Mouse (Mus musculus): ENCODE results near the gene Lrfn3.

The Lrfn3 gene

GRCm38 (mm10) chr7:30310136-30310535, 52.4 kb downstream of the Lrfn3 start:
- DNase-seq, result no peak

- no peak for DNase-seq
These were observed 53.0 kb downstream of the Lrfn3 start for GRCm38 (mm10) chr7:30309395-30310129.

- DNase-seq, result peak; percentile 88
These were observed 54.2 kb downstream of the Lrfn3 start, which contains the start of gene Alkbh6 for GRCm38 (mm10) chr7:30308076-30309005. Gene Alkbh6 (plus strand): TSS chr7:30308717.

DNA sequence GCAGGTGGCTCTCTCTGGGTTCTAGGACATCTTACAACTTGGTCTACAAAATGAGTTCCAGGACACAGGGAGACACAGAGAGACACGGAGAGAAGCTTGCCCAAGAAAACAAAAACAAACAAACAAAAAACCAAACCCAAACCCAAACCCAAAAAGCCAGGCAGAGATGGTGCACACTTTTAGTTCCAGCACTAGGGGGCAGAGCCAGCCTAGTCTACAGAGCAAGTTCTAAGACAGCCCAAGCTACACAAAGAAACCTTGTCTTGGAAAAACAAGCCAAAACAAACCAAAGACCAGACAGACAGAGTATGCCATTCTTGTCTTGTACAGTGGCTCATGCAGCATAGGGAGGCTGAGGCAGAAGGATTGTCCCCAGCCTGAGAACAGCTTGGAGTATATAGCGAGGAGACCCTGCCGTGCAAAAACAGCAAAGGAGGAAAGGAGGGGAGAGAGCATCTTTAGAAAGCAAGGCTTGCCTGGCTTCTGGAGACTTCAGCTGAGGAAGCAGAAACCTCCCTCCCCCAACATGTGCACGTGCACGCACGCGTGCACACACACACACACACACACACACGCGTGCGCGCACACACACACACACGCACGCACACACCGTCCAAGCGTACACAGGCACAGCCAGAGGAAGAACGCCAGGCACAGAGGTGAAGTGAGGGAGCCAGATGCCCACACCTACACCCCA, 56.3 kb downstream of the Lrfn3 start:
- DNase-seq, result no peak

Data from liver (tissue).